Mouse (Mus musculus): ENCODE data around the gene Btg3.

Btg3 gene

DNA sequence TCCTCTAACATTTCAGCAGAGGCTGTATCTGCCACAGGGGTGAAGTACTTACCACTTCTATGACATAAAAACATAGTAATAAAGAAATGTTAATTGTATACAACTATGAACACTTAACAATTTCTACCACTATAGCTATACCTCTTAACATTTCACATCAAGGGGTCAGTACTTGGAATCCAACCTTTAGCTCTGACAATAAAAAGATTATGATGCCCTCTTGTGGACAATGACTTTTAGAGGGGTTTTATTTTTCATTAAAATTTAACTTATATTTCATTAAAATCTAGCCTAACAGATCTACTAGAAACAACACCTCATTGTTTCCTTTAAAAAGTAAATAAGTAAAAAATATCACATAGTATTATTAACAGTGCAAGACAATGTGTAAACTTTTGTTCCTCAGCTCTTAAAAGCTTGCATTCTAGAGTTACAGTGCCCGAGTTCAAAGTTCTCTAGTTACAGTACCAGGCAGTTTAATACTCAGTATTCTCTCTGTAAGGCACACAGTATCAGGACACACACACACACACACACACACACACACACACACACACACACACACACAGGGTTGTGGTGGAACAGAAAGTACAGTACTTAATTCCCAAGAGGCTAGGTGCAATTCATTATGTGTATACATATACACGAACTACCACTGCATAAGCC, 30.2 kb downstream of the Btg3 start:
- no peak for DNase-seq (ENCODE audit: low spot score)

DNA sequence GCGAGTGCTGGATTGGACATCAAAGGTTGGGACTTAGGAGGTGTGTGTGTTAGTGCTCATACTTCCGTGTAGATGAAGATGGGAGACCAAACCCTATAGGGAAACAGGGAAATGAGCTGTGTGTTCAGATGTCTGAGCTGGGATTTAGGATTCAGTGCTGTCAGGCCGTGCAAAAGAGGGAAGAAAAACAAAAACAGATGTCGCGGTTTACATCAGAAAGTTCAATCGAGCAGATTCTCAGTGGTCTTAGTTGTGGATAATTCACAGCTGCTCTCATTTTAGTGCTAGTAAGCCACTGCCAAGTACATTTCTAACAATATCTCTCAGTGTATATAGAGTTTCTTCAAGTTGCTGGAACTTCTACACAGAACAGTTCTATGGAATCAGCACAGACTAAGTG, 33.2 kb downstream of the Btg3 start:
- no peak for DNase-seq (ENCODE audit: low spot score)

DNA sequence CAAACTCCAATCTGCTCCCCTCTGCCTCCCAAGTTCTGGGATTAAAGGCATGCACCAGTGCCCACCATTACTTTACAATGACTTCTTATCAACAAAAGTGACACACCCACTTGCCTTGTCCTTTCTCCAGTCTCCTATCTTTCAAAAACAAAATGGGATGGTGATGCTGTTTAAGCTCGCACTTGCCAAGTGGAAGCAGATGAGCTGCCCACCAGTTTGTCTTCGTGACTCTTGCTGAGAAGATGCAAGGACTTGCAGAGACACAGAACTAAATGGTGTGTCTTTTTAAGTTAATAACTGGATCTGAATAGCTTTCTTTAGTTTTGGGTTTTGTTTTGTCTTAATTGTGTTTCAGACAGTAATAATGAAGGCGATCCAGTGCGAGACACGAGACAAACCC, 34.2 kb downstream of the Btg3 start:
- DNase-seq (ENCODE audit: low spot score): no peak

DNA sequence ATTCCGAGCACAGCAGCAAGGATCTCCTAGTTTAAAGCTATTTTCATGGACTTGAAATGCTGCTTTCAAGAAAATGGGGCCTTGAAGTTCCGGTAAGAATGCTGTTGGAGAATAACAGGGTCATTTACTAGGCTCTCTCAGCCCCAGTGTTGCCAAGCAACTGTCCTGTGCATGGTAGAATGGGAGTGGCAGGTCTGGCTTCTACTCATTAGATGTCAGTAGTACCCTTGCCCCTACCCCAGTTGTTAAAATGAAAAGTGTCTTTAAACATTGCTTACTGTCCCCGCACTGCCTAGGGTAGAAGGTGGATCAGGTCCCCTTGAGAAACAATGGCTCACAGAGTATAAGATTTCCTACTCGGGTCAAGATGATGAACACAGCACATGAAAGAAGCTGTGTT, 35.6 kb downstream of the Btg3 start:
- DNase-seq (ENCODE audit: low spot score): no peak

DNA sequence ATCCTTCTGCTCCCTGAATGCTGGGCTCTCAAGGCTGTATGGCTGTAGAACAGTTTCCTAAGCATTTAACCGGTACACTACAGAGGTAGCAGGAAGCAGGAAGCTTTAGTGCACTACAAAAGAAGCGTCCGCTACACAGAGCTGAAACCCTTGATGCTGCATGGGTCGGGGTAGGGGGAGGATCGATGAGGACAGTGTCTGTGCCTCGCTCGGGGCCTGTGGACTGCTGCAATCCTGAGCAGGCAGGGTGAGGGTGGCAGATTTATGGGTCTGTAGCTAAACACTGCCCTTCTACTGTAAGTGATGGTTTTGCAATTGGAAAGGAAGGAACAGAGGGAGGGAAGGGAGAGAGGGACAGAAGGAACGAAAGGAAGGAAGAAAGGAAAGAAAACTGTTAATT, 39.8 kb downstream of the Btg3 start:
- DNase-seq (ENCODE audit: low spot score): no peak

DNA sequence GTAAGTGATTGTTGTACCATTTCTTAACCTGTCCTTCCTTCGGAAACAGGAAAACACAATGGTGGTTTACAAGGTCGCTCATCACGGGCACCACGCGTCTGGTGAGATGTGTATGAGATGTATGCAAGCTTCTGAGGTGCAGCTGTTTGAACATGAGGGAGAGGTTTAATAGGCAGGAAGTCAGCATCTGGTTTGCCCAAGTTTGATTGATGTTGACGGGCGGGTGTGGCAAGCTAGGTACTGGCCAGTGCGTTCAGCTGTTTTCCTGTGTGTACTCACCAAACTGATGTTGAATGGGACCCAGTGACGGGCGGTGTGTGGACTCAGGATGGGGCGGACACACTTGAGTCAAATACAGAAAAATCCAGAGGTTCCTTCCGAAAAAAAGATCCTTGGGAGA, 49.0 kb downstream of the Btg3 start:
- no peak for DNase-seq (ENCODE audit: low spot score)

DNA sequence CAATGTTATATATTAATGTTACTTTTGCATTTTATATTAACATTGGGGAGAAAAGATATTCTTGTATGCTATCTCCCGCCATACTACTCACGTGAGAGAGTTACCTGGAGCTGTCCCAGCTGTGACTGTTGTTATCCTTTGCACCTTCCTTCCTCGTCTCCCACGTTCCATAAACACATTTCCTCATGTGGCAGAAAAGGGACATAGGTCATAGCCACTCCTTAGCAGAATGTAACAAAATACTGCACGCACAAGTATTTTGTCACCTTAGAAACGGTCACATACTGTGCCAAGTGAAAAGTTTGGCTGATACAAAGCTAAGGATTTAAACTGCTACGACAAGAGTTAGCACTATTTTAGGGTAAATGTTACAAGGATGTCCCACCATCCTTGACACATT, 49.4 kb downstream of the Btg3 start:
- no peak for DNase-seq (ENCODE audit: low spot score)

DNA sequence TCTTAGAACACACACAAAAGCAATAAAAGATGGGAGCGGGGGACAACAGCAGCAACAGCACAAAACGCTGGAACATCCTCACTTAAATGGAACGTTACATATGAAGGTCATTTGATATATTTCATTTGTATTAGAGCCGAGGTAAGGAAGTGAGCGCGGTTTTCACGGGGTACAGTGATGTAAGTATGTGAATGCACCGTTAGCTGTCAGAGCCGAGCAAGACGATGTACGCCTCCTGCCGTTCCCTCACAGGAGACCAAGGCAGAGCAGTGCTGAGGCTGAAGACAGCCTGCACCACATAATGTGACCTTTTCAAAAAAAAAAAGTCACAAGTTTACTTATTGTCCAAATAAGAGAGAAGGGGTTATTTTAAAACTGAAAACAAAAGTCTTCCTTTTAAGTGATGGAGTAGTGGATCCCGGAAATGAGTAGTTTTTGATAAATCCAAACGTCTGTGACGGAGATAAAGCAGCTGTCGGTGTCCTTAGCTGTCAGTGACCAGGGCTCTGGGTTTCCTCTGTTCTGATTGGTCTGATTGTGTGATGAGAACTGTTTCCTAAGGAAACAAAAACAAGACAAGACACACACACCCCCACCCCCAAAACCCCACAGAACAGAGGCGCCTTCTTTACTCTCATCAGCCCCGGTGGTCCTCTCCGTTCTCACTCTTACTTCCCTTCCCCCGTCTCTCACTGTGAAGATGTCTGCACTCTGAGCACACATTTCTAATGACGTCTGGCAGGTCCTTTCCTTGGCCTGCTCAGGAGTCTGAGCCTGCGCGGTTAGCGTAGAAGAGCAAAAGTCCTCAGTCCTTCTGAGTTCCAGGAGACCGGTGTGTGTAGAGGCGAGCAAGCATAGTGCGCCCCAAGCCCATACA, 50.8 kb downstream of the Btg3 start:
- no peak for DNase-seq (ENCODE audit: low spot score)

DNA sequence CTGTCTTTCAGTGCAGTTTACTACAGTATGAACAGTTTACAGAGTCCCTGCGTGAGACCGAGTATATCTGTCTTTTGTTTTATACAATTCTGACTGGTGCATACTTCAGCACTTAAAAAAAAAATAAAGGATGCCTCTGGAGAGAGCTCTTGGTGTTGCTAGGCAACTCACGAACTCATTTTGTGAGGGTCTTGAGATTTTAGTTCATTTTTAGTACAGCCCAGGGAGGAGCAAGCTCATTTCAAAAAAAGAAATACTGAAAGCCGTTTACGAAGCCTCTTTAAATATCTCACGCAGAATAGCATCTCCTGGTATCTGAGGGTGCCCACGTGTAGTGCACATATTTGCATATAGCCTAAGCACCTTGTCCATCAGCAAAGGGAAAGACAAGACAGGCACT, 54.9 kb downstream of the Btg3 start:
- DNase-seq (ENCODE audit: low spot score): no peak

DNA sequence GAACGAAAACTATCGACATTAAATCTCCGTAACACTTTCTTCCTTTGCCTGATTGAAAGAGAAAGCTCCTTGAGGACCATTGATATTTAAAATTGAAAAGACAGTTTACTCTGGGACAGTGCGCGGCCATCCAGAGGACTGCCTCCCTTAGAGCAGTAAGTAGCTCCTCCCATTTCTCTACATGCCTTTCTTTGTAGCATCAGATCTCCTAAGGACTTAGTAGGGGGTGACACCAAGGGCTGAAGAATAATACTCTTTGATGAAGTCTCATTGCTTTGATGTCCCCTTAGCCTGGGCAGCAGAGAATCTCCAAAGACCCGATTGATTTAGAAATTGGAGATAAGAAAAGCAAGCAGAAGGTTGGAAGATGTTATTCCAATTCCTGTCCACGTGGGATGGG, 55.4 kb downstream of the Btg3 start:
- no peak for DNase-seq (ENCODE audit: low spot score)

DNA sequence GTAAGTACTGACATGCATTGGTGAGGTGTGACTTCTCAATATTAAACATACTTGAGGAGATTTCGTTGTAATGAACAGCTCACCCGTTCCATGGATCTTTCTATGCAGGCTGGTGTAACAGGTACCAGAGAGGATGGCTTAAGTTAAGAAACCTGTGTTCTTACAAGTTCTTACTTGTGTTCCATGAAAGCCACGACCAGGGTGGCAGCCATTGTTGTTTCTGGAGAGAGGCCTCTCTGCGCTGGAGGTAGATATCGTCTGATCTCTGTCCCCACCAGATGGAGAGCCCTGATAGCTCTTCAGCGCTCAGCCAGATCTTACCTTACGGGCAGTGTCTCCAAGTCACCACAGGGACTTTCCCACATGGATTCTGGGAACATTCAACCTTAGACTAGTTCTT, 57.3 kb downstream of the Btg3 start:
- DNase-seq (ENCODE audit: low spot score): no peak

DNA sequence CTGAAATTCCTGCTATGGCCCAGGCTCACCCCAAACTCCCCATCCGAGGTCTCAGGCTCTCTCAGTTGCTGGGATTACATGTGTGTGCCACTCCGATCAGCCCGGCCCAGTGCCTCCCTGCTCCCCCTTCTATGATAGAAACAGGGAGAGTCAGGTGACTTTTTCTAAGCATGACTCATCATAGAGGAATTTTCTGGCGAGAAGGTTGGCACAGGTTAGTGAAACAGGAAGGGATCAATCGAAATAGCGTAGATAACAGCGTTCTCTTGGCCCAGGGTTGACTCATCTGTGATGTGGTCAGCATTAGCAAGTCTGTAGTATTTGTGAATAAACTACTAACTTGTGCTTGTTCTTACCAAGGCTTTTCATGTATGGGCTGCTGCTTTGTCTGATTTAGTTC, 59.0 kb downstream of the Btg3 start:
- DNase-seq (ENCODE audit: low spot score): no peak

DNA sequence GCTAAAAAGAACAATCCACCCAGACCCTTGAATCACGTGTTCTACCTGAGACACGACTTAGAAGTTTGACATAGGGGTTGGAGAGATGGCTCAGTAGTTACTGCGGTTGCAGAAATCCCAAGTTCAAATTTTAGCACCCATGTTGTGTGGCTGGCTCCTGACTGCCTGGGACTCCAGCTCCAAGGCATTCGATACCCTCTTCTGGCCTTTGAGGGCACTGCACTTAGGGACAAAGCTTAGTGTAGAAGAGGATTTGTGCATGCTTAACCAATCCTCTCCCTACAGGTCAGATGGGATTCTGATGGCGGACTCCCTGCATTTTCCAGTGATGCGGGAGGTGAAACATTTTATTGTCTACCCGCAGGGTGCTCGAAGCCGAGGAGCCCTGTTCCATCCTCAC, 60.1 kb downstream of the Btg3 start:
- DNase-seq (ENCODE audit: low spot score): no peak

DNA sequence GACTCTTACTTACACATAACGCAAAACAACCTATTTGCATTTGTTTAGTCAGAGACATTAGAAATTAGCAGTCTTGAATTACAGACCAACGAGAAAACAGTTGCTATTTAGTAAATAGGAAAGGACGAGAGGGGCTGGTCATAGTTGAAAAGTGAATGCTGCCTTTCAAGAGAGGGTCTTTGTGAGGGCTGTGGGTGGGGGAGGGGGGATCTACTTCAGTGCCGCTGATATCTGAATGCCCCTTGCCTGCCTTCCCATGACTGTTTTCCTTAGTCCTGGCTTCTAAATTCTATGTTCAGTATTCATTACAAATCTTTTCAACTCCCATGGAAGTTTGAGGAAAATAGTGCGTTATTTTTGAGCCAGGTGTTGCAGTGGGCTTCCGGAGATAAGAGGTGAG, 63.0 kb downstream of the Btg3 start:
- DNase-seq (ENCODE audit: low spot score): no peak

DNA sequence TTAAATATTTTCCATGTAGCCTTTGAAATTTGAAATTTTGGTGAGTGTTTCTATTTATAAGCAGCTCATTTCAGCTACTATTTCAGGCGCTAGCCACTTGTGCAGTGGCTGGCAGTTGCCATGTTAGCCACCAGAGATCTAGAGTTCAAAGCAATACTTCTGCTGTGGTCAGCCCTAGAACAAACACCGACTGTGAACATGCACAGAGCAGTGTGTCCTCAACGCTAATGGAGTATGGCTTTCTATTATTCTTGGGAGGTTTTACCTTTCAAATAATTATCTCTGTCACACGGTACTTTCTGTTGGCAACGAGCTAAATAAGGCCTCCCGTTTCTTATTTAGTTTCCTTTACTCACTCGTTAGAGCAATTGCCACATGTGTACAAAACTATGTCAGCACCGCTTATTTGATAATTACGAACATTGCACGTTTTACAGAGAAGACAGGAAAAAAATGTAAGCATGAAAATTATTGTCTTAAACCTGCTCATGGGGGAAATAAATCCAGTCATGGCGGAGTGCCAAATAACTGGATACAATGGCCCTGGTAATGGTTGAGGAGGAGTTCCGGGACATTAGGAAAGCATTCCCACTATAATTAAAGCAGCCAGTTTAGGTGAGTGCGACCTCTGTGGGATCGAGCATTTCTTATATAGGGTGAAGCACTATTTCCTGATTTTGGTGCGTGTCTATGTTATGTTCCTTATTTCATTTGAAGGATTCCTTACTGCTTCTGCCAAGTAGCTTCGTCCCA, 63.7 kb downstream of the Btg3 start:
- no peak for DNase-seq (ENCODE audit: low spot score)

DNA sequence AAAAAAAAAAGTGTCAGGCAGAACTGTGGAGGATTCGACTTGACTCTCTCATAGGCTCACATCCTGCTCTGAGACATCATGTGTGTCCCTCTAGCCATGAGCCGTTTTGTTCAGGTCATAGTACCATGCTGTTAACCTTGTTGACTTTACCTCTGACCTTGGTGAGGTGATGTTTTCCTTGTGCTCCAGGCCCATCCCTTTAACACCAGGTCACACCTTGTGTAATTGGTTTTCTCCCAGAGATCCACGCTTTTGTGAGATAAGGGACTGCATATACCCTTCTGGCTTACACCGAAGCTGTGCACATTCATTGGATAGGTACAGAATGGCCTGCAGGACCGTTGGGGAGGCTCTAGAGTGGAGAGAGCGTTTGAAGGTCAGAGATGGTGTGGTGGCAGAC, 67.7 kb downstream of the Btg3 start:
- DNase-seq (ENCODE audit: low spot score): no peak

DNA sequence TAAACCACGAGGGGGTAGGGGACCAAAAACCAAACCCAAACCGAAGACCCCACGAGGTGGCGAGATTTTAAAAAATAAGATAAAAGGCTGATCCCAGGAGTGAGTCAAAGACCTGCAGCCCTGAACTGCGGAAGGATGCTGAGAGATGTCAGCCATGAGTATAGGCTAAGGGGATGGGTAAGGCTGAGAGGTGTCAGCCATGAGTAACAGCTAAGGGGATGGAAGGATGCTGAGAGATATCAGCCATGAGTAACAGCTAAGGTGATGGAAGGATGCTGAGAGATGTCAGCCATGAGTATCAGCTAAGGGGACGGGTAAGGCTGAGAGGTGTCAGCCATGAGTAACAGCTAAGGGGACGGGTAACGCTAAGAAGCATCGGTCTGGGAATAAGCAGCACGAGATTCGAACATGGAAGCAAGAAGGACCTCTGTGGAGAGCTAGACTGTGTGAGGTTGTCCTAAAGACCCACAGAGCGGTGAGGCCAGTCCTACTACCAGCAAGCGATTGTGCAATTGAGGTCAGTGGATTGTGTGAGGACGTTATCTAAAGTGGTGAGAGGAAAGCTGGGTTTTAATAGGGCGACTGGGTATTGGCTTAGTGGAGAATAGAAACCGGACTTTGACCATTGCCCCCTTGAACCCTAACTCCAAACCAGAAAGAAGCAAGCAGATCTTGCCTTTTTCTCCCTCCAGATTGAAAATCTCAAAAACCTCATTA, 69.4 kb downstream of the Btg3 start:
- no peak for DNase-seq (ENCODE audit: low spot score)

DNA sequence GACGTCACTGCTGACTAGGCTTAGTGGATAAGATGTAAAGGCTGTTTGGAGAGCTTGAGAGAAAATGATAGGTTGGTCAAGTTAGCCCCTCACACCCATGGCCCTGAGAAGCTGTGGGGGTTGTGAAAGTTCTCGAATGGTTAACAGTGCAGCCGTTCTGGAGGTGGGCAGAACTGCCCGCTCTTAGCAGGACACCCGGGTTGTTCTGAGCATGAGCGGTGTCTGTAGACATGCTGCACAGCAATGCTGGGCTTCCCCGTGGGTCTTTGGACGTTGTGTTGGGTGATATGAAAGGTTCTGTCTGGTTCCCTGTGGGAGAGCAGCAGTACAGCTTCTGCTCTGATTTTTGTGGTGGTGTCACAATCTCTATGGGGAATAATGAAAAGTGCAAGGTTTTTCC, 70.4 kb downstream of the Btg3 start:
- no peak for DNase-seq (ENCODE audit: low spot score)

DNA sequence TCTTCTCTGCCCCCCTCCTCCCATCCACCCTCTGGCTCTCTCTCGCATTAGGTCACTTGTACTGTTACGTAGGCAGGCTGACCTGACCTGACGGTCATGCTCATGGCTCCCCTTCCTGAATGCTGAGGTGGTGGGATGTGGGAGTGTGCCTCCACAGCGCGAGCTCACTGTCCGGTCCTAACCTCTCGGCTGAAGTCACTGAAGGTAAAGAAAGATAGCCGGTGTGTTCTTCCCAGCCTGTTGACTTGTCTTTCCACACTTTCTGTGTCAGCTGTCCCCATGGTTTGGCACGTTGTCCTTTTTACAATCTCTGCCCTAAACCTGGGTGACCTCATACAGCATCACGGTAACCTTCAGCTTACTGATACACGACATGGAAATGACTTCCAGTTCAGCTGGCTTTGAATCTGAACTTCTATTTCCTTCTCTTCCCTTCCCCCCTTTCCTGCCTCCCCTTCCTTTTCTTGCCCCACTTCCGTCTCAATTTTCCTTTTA, 71.3 kb downstream of the Btg3 start:
- no peak for DNase-seq (ENCODE audit: low spot score)

DNA sequence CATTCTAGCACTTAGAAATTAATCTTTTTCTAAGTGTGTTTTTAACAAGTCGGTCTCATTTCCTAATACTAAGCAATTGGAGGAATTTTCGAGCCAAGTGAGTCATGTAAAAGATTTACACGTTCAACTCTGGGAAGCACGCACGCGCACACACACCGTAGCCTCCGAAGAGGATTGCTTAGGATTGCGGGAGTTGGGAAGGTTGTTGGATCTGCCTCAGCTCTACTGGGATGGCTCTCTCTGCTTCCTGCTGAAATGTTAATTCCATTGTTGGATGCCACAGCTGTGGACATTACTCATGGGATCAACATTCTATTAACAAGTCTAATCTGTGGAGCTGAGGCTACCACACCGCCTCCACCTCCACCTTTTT, 74.3 kb downstream of the Btg3 start:
- no peak for DNase-seq (ENCODE audit: low spot score)

DNA sequence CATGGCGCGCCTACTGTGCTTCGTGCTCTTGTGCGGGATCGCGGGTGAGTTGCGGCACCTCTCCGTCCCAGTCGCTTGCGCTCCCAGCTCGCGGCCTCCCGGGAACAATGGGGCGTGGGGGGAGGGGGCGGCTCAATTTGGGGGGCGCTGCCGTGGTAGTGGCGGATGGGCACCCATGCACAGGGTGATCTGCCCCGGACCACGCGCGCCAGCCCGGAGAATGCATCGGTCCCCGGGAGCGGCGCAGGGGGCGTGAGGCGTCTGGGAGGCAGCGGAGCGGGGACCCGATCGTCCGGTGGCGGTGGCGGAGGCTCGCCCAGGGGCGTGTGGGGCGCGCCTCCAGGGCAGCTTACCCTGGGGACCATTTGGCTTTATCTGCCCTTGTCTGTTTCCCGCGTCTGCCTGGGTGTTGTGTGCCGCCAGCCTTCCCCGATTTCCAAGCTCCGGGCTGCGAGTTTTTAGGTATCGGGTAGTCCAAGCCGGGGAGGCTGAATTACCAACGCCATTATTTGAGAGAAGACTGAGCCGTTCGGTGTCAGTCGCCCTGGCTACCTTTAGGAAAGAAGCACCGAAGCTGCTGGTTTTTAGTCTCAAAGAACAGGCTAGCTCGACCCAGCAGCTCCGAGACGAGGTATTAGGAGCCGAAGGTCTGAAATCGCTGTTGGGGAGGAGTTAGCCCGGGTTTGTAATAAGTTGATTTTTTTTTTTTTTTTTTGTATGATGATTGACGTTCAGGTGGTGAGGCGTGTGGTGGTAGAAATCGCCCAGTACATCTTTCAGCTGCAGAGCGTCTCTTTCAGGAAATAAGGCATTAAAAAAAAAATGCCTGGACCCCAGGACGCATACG, 74.9 kb downstream of the Btg3 start:
- no peak for DNase-seq (ENCODE audit: low spot score)

All from urinary bladder, postnatal 10 days (tissue).